Mouse (Mus musculus): ENCODE results near the gene Mgat4d. TPM values are rescaled to one million over a fixed set of nuclear protein-coding genes. Genes with fewer than 3 reads are reported as not detected.

Mgat4d gene
- total RNA-seq, 2 experiments from 2014 or later: not detected

Other genes with a start within 250 kb of the Mgat4d start
- 1 to 10 TPM; 4.5 TPM for gene Tbc1d9, start 183.1 kb upstream of the Mgat4d start, total RNA-seq (2021)
- gene Gm10645, start 182.3 kb upstream of the Mgat4d start, total RNA-seq (2021): not detected
- under 1 TPM in 1 of 2 experiments, not detected in 1; 0.81 TPM for gene Ucp1, start 58.1 kb upstream of the Mgat4d start, total RNA-seq (2021)
- 10 to 100 TPM; 10.0 to 11.5 TPM for gene Elmod2, start 16.0 kb upstream of the Mgat4d start, total RNA-seq (2021)
- gene Clgn, start 41.4 kb downstream of the Mgat4d start, total RNA-seq (2021): under 1 TPM in 1 of 2 experiments, not detected in 1; 0.10 TPM
- 10 to 100 TPM; 40.3 to 49.4 TPM for gene Scoc, start 109.9 kb downstream of the Mgat4d start, total RNA-seq (2021)
- not detected for gene Olfr370, start 187.3 kb downstream of the Mgat4d start, total RNA-seq (2021)
- 100 to 1,000 TPM; 366 to 378 TPM for gene Ndufb7, start 218.2 kb downstream of the Mgat4d start, total RNA-seq (2021)